Mouse (Mus musculus) liver, embryonic 14.5 days (tissue): ENCODE data around the gene Prdx5. TPM values are rescaled to one million over a fixed set of nuclear protein-coding genes. Genes with fewer than 3 reads are reported as not detected.

Source experiments
- ATAC-seq: fragments of 200-750 bp; cut with Nextera tagmentation; 2 replicates; pipeline ENCODE4 v1.8.0; 2017; ENCODE audit warnings: moderate number of reproducible peaks, mild to moderate bottlenecking, moderate library complexity; ENCODE audit not compliant: insufficient read depth
- DNase-seq, 3 experiments: peaks; one replicate each; pipeline ENCODE4 v3.0.0-alpha.2; 2012 to 2013; ENCODE audit warnings: low read depth in 3 of 3, low spot score in 3 of 3
- H3K27ac ChIP-seq: fragments of 300-500 bp; sonication (generic); 2 replicates; pipeline ENCODE4 v1.5.1; 2014; ENCODE audit warnings: moderate library complexity, mild to moderate bottlenecking, control low read depth, inconsistent platforms
- H3K27me3 ChIP-seq: fragments of 300-500 bp; sonication (generic); 2 replicates; pipeline ENCODE4 v1.6.1; 2014; ENCODE audit warnings: mild to moderate bottlenecking, low read length, moderate library complexity; ENCODE audit not compliant: control insufficient read depth, insufficient read depth
- H3K36me3 ChIP-seq: fragments of 300-500 bp; sonication (generic); replicated peaks from 2 replicates; pipeline ENCODE4 v1.6.1; 2014; ENCODE audit warnings: low read depth; ENCODE audit not compliant: control insufficient read depth, insufficient read depth
- H3K4me1 ChIP-seq, 2 experiments: fragments of 200-500 bp in 1 of 2; fragments of 300-500 bp in 1 of 2; sonication (generic) in 1 of 2; replicated peaks; 2 replicates each; pipeline ENCODE4 v1.6.1; 2012 to 2014; ENCODE audit warnings: antibody characterized with exemption in 1 of 2, inconsistent platforms in 1 of 2, low read length in 1 of 2; ENCODE audit not compliant: control insufficient read depth in 2 of 2, insufficient read depth in 2 of 2
- H3K4me2 ChIP-seq: fragments of 300-500 bp; sonication (generic); 2 replicates; pipeline ENCODE4 v1.6.1; 2014; ENCODE audit warnings: low read depth, mild to moderate bottlenecking, control low read depth, moderate library complexity
- H3K4me3 ChIP-seq, 2 experiments: fragments of 200-500 bp in 1 of 2; fragments of 300-500 bp in 1 of 2; sonication (generic) in 1 of 2; 2 replicates each; pipeline ENCODE4 v1.5.1; 2012 to 2014; ENCODE audit warnings: low read depth in 2 of 2, low read length in 2 of 2, mild to moderate bottlenecking in 2 of 2, control low read depth in 1 of 2, inconsistent platforms in 1 of 2, moderate library complexity in 1 of 2; ENCODE audit not compliant: insufficient read depth in 1 of 2
- H3K9ac ChIP-seq: fragments of 300-500 bp; sonication (generic); replicated peaks from 2 replicates; pipeline ENCODE4 v1.6.1; 2014; ENCODE audit warnings: mild to moderate bottlenecking, control low read depth, moderate library complexity
- H3K9me3 ChIP-seq: fragments of 300-500 bp; sonication (generic); 2 replicates; pipeline ENCODE4 v1.6.1; 2016; ENCODE audit warnings: low read length, mixed read lengths; ENCODE audit not compliant: control insufficient read depth
- CTCF ChIP-seq: IDR thresholded peaks from 2 replicates; pipeline ENCODE4 v1.5.1; 2016; ENCODE audit warnings: antibody characterized with exemption, low read depth, control low read depth
- EP300 ChIP-seq: IDR thresholded peaks from 2 replicates; pipeline ENCODE4 v1.6.1; 2016; ENCODE audit warnings: antibody characterized with exemption, low read depth
- WGBS: fragments of 180-500 bp; shearing (Covaris S2); extraction: QIAGEN DNeasy Blood & Tissue Kit; methylation state at CpG from one replicate; pipeline ENCODE4 v1.1.7; 2014; ENCODE audit not compliant: insufficient replicate concordance; 5-methylcytosine and 5-hydroxymethylcytosine counted together
- polyA plus RNA-seq, 2 experiments: library from polyadenylated mRNA; depleted of rRNA in 1 of 2; stranded (reverse) in 1 of 2; unstranded in 1 of 2; fragments of >200 nt; fragmentation: Nextera tagmentation in 1 of 2; extraction: Ambion mirVana in 1 of 2; gene quantifications; 2 replicates each; pipeline versions ENCODE4 v1.2.1 to v1.2.3; 2012 to 2014

Prdx5 gene
- polyA plus RNA-seq, 2 experiments: 54.9 to 87.2 TPM

GRCm38 (mm10) chr19:6941372-6942248, 31.7 kb upstream of the Prdx5 start, which contains the start of gene Bad:
Gene Bad, plus strand, starts transcription at chr19:6941861.
- peak; percentile 37; the same call in 1 of the 2 replicates for TF ChIP-seq CTCF
- peak; percentile 83 for TF ChIP-seq EP300
- WGBS: under 1% methylated on average over 80 of the region's 83 CpGs
- H3K4me3 ChIP-seq: peak within 1 kb of the TSS; percentile 77 to 92

GRCm38 (mm10) chr19:6940396-6941351, 30.8 kb upstream of the Prdx5 start:
- H3K4me3 ChIP-seq: peak overlapping the region; percentile 67 to 77
- no peak overlapping the region for H3K27ac ChIP-seq
- ATAC-seq: no peak
- H3K36me3 ChIP-seq: no peaks in the 10 kb centered on the region
- no peak for DNase-seq
- H3K9me3 ChIP-seq: no peaks in the 10 kb centered on the region
- WGBS: 23% methylated on average over 28 of the region's 29 CpGs
- H3K4me2 ChIP-seq: peak overlapping the region; percentile 89
- peaks cover 3% of the 10 kb centered on the region for H3K27me3 ChIP-seq
- TF ChIP-seq CTCF (no peak), EP300 (no peak)
- peaks cover 3 to 8% of the 10 kb centered on the region in 2 experiments for H3K4me1 ChIP-seq
- H3K9ac ChIP-seq: peak overlapping the region; percentile 80

More at GRCm38 (mm10) chr19:6941372-6942248, 31.7 kb upstream of the Prdx5 start, which contains the start of gene Bad:
- Histone ChIP-seq H3K27me3 (no peaks in the 10 kb centered on the region; the same call in 1 of the 2 replicates), H3K9me3 (no peaks in the 10 kb centered on the region), H3K27ac (peak within 1 kb of the TSS; percentile 63), H3K4me1 (peaks cover 3 to 8% of the 10 kb centered on the region in 2 experiments), H3K4me2 (peak within 1 kb of the TSS; percentile 89), H3K9ac (peak within 1 kb of the TSS; percentile 80), H3K36me3 (no peaks in the 10 kb centered on the region)
- peak; percentile 80 for ATAC-seq
- DNase-seq: peak; percentile 85 to 86 (median 85)

GRCm38 (mm10) chr19:6939106-6940002, 29.4 kb upstream of the Prdx5 start:
- no peaks in the 10 kb centered on the region for H3K9me3 ChIP-seq
- H3K27ac ChIP-seq: no peak overlapping the region
- no peak overlapping the region for H3K9ac ChIP-seq
- peaks cover 3 to 8% of the 10 kb centered on the region in 2 experiments for H3K4me1 ChIP-seq
- no peak overlapping the region for H3K4me2 ChIP-seq
- 79% methylated on average over 20 of the region's 20 CpGs for WGBS
- no peak overlapping the region for H3K4me3 ChIP-seq
- ATAC-seq: no peak
- peaks cover 17% of the 10 kb centered on the region for H3K27me3 ChIP-seq
- no peak for DNase-seq
- TF ChIP-seq EP300: no peak
- TF ChIP-seq CTCF: no peak
- no peaks in the 10 kb centered on the region for H3K36me3 ChIP-seq

- peaks cover 3 to 5% of the 10 kb centered on the region in 2 experiments for H3K4me1 ChIP-seq
- peaks cover 32% of the 10 kb centered on the region for H3K27me3 ChIP-seq
- H3K4me2 ChIP-seq: no peak overlapping the region
- TF ChIP-seq EP300 (no peak), CTCF (no peak)
- ATAC-seq (no peak), DNase-seq (no peak)
- no peaks in the 10 kb centered on the region for H3K9me3 ChIP-seq
- no peak overlapping the region for H3K27ac ChIP-seq
- H3K4me3 ChIP-seq: no peak overlapping the region
- no peaks in the 10 kb centered on the region for H3K36me3 ChIP-seq
- 71% methylated on average over 16 of the region's 16 CpGs for WGBS
- H3K9ac ChIP-seq: no peak overlapping the region
Measured at GRCm38 (mm10) chr19:6937541-6938465, 27.9 kb upstream of the Prdx5 start.
